16 mouse cellular contexts compared by ENCODE assay signal in the genomic region with DNA sequence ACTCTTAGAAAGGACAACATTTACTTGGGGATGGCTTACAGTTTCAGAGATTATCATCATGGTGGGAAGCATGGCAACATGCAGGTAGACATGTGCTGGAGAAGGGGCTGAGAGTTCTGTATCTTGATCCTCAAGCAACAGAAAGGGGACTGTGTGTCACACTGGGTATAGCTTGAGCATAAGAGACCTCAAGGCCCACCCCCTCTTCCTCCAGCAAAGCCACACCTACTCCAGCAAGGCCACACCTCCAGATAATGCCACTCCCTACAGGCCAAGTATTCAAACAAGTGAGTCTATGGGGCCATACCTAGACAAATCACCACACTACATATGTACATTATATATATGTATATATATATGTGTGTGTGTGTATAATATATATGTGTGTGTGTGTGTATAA.
"Had no signal": no experiment of that assay in that cellular context is flagged by ENCODE, and none has a peak within 500 bp of the region (broad histone marks: within the 10 kb centered on the region; RNA-seq: fewer than 3 reads in every experiment).

No protein-coding gene starts in this region.

- H3K9ac ChIP-seq: liver, postnatal 0 days; lung, embryonic 15.5 days; midbrain, embryonic 13.5 days; midbrain, embryonic 15.5 days; neural tube, embryonic 12.5 days; stomach, embryonic 15.5 days had no signal

- H3K9me3 ChIP-seq: lung, embryonic 15.5 days; midbrain, embryonic 13.5 days; midbrain, embryonic 15.5 days; neural tube, embryonic 12.5 days; stomach, embryonic 15.5 days had no signal

- H3K36me3 ChIP-seq: lung, embryonic 15.5 days; midbrain, embryonic 13.5 days; midbrain, embryonic 15.5 days; neural tube, embryonic 12.5 days; stomach, embryonic 15.5 days had no signal

- H3K4me3 ChIP-seq: lung, embryonic 15.5 days; megakaryocyte, embryonic 14.5 days; midbrain, embryonic 13.5 days; midbrain, embryonic 15.5 days; neural tube, embryonic 12.5 days; stomach, embryonic 15.5 days had no signal

- H3K27ac ChIP-seq: lung, embryonic 15.5 days; macrophage; midbrain, embryonic 13.5 days; midbrain, embryonic 15.5 days; neural tube, embryonic 12.5 days; stomach, embryonic 15.5 days; stomach, postnatal 0 days had no signal

- ATAC-seq: liver, postnatal 0 days; midbrain, embryonic 13.5 days; midbrain, embryonic 15.5 days had no signal

- H3K27me3 ChIP-seq: lung, embryonic 15.5 days; midbrain, embryonic 13.5 days; midbrain, embryonic 15.5 days; neural tube, embryonic 12.5 days; stomach, embryonic 15.5 days had no signal

- DNase-seq: liver, postnatal 0 days; lung, adult 2 months; lung, postnatal 10 days; right cerebral cortex, postnatal 14 days; thymus, adult 2 months; thymus, postnatal 25 days; thymus, postnatal 4 days had no signal

- H3K4me2 ChIP-seq: lung, embryonic 15.5 days; midbrain, embryonic 11.5 days; midbrain, embryonic 13.5 days; midbrain, embryonic 15.5 days; neural tube, embryonic 12.5 days; stomach, embryonic 15.5 days had no signal
